Mouse (Mus musculus) cerebellum, adult 11 months (tissue): ENCODE data around the gene Gm9913.

Experiments
- DNase-seq: peaks from one replicate; pipeline ENCODE4 v3.0.0; 2022

The Gm9913 gene

GRCm38 (mm10) chr2:125505006-125505745, at the start of gene Gm9913:
TSS of gene Gm9913 (plus strand) at chr2:125505089.
- DNase-seq: no peak

DNA sequence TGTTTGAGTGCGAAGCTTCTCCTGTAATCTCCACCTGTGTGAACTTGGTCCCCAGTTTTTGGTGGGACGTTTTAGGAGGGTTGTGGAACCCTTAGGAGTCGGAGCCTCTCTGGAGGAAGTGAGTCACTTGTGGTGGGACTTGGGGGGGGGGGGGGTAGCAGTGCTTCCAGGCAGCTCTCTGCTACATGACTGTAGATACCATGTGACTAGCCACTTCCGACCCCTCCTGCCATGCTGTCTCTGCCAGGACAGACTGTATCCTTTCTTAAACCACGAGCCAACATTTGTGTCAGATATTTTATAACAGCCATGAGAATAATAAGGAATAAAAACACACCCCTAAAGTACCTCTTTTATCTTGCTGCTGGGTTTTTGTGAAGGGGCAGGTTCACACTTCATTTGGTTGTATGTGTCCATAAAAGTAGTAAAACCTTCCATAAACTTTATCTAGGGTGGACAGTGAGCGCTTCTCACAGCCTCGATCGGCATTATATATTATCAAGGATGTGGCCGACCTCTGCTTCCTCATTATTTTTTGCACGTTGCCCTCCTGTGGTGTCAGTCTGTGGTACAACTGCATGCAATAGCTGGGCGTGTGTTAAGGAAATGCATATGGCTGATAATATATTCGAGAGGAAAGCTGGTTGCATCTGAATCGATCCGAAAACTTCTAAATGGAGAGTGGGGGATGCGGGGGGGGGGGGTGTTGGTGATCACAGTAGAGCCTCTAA, 48.7 kb upstream of the Gm9913 start:
- no peak for DNase-seq

GRCm38 (mm10) chr2:125459087-125459486, 45.8 kb upstream of the Gm9913 start:
- no peak for DNase-seq

GRCm38 (mm10) chr2:125464036-125464435, 40.9 kb upstream of the Gm9913 start:
- DNase-seq: no peak

DNA sequence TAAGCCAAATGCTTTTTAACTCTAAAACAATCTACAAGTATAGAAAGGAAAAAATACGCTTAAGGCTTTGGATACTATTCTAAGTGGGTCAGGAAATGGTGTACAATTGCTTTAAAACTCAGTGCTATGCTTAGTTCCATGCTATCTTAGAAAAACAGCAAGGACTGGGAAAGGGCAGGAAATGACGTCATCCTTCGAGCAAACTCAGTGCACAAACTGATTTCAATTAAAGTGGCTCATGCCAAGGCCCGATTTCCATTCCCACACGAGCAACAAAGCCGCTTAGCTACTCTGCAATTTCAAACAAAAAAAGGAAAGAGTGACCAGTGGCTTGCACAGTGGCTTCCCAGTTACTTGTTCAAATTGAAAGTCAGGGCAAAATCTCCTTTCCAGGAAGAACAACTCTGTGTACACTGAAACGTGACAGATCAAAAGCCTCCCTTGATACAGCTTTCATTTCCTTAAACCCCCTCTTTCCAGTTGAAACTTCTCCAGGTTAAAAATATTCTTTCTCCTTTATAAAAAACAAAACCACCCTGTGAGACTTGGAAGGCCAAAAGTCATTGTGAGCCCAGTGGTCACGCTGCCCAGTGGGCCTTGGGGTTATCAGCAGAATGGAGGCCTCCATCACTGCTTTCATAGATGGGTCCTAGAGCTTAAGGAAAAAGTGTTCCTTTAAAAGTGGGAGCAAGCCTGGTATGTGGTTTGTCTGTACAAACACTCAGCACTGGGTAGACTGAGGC, 34.2 kb upstream of the Gm9913 start:
- no peak for DNase-seq

DNA sequence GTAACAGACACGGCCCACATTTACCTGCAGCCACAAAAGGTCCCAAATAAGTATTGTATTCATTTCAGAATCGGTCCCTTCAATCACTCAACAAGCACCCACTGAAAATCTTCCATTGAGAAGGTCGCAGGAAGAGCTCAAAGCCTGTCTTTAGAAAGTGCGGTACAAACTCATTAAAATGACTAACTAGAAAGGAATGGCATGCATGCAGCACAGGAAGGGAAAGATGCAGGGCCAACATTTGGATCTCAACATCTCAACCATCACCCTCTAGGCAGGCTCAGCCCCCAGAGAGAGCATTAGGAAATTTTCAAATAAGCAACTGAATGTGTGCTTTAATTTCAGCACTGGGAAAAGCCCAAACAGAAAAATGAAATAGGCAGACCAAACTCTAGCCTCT, 33.2 kb upstream of the Gm9913 start:
- no peak for DNase-seq

DNA sequence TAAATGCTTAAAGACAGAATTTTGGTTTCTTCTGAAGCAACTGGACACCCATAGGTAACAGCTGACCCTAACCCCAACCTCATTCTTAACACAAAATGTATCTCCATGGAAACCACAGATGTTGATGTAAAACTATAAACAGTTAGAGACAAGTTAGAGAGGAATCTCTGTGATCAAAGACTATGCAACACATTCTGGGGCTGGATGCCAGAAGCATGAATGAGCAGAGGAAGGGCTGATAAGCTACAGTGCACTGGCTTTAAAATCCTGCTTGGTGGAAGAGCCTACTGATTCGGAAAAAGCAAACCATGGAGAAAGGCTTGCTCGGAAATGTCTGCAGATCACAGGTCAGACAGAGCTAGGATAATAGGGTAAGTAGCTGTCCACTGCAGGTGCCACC, 31.7 kb upstream of the Gm9913 start:
- DNase-seq: no peak

GRCm38 (mm10) chr2:125474690-125475089, 30.2 kb upstream of the Gm9913 start:
- no peak for DNase-seq

DNA sequence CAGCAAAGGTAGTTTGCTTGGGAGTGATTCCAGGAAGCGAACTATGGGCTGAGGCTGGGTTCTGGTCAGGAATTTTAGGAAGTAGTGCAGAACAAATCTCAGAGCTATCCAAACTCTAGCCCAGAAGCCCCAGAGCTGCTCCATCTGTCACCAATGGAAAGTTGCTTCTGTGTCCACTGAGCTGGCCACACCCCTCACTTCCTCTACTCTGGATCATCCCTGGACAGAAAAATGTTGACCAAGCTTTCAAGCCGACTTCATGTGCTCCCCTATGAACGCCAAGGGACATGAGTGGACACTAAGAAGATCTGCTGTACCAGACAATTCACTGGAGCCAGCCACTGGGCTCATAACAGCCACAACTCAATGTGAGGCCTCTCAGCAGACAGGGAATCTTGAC, 28.7 kb upstream of the Gm9913 start:
- no peak for DNase-seq

- no peak for DNase-seq
Measured at GRCm38 (mm10) chr2:125477367-125477766, 27.5 kb upstream of the Gm9913 start.

DNA sequence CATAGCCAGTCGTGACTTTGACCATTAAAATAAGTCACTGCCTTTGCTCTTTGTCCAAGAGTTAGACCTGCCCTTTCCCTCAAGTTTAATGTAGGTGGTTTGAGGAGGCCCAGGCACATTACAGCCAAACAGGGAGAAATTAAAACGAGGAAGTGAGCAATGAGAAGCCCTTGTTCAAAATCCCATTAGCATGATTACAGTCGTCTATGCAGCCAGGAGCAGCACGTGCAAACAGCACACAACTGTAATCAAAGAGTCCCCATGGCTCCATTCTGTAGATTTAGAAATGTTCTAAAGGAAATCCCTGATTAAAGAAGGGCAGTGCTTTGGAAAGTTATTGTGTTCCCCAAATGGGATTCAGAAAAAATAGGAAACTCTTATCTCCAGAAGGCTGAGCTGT, 26.2 kb upstream of the Gm9913 start:
- DNase-seq: no peak

DNA sequence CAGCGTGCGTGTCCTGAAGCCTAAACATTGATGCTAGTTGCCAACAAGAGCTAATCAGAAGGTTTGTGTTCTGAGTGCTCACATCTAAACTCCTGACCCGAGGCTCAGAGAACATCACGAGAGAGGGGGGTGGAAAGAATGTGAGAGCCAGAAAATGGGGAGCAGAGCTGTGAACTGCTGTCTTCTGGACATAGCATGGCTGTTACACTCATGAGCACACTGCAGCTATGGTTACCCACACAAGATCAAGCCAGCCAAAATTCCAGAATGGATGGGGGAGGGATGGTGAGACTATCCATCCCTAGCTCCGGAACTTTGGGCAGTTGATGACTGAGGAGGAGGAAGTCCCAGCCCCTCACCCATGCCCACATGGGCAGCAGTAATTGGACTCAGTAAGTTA, 24.8 kb upstream of the Gm9913 start:
- no peak for DNase-seq

DNA sequence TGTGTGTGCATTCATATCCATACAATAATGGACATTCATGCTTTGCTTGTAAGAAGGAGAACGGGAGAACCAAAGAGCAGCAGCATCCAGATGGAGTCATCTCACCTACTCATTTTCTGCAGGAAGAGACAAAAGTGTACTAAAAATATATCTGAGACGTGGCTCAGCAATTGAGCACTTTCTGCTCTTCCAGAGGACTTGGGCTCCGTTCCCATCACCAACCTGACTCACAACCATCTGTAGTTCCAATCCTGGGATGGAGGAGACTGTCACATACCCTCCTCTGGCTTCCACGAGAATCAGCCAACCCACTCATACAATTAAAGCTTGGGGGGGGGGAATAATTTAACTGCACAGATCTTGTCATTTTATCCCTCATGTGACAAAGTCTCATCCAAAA, 23.8 kb upstream of the Gm9913 start:
- DNase-seq: no peak

DNA sequence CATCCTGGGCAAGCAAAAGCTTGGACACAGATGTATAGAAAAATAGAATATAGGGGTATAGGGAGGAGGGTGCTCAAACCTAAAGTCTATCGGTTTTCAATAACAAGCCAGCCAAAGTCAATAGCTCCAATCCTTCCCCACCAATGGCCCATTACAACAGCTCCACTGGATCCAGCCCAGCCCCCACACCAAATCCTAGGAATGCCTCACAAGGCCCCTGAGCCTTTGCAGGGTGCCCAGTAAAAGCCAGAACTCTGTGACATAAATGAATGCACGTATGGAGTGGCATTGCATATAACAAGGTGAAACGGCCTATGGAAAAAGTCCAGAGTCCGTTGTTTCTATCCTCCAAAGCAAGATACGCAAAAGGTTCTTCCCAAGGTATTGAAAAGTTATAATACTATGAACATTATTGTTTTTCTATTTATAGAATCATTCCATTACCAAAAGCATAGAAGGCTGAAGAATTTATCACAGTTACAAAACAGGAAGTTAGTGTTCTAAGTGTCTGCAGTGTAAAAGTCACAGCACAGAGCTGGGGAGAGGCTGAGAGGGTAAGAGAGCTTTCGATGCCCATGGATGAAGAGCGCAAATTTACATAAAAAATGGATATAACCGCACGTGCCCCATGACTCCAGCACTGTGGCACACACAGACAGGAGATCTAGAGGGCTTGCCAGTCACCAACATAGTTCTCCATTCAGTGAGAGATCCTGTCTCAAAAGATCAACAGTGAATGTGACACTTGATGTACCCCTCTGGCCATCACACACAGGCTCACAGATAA, 23.2 kb upstream of the Gm9913 start:
- no peak for DNase-seq

DNA sequence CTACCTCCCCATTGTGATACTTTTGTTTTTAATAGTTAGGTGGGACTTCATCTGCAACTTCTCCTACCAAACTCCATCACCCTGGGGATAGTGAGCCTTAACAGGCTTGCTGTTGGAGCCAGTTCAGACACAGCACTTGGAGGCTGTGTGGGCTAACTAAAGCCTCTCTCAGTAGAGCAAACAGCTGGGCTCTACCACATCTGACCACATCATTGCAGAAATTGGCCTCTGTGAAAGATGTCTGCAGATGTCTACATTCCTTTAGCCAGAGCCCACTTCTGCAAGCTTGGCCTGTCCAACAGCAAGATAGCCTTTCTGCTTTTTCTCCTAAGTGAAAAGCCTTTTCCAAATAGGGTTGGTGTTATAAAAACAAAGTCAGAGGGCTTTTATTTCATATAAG, 20.7 kb upstream of the Gm9913 start:
- no peak for DNase-seq

GRCm38 (mm10) chr2:125484910-125485309, 20.0 kb upstream of the Gm9913 start:
- DNase-seq: no peak

GRCm38 (mm10) chr2:125489979-125490378, 14.9 kb upstream of the Gm9913 start:
- DNase-seq: no peak

DNA sequence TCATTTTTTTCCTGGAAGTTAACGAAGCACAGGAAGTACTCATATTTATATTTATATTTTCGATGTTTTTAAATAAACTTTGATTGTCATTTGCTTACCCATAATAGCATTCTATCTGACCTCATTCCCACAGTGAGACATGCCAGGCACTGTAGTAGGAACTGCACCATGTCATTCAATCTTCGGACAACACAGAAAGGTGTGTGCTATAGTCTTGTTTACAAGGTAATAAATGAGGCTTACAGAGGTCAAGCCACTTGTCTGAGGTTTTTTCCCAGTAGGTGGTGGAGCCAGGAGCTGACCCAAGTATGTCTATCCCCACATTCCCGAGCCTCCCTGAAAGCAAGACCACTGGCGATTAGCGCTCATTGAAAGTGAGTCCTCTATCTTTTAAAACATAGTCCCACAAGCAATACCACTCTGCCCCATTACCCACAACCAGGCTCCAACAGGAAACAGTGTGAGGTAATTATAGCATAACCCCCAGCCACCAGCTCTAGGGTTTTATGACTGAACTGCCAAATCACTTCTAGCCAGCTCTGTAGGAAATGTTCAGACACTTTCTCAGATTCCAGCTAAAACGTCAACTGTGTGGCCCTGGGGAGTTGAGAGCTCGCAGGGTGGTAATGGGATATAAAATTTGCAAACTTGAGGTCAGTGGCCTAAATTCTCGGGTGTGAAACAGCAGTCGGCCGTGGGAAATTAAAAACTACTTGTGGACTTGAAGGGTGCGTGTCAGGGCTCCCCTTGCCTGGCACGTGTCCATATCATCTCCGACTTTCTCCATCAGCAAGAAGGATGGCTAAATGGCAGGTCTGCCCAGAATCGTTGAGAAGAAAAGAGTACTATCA, 12.6 kb upstream of the Gm9913 start:
- DNase-seq: no peak

DNA sequence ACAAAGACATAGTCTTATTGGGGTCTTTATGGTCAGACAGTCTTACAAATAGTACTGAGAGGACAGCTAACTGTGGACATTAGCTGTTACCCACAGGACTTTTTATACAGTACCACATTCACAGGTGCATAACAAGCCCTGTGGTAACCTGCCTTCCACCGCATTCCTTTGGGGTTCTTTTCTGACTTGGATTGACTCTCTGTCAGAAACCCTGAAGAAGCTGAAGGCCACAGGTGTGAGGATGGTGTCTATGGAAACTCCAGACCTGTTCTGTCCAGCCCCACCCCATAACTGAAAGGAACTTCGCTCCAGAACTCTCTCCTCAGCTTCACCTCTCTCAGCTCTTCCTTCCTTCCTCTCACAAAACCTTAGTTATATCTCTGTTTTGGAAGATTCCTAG, 10.6 kb upstream of the Gm9913 start:
- DNase-seq: no peak

- no peak for DNase-seq
Measured at GRCm38 (mm10) chr2:125494831-125495812, 9.8 kb upstream of the Gm9913 start.

GRCm38 (mm10) chr2:125496696-125497095, 8.2 kb upstream of the Gm9913 start:
- DNase-seq: no peak
